Mouse (Mus musculus) G1E (cell line): ENCODE data around the gene Wnt10a. TPM values are rescaled to one million over a fixed set of nuclear protein-coding genes. Genes with fewer than 3 reads are reported as not detected.

ENCODE experiments used
- ATAC-seq: 2 replicates; pipeline ENCODE4 v1.8.0; 2016; ENCODE audit warnings: mild to moderate bottlenecking; ENCODE audit not compliant: insufficient number of reproducible peaks, poor library complexity, low FRiP score, severe bottlenecking; ENCODE audit errors: extremely low read depth
- DNase-seq: peaks from one replicate; pipeline ENCODE4 v3.0.0; 2012; ENCODE audit warnings: low spot score
- H3K27me3 ChIP-seq: 2 replicates; pipeline ENCODE4 v1.6.1; 2012; ENCODE audit warnings: mild to moderate bottlenecking, low read length, inconsistent platforms; ENCODE audit not compliant: insufficient read depth
- H3K36me3 ChIP-seq: replicated peaks from 2 replicates; pipeline ENCODE3; 2012; ENCODE audit warnings: mild to moderate bottlenecking, inconsistent platforms
- H3K4me1 ChIP-seq: 2 replicates; pipeline ENCODE4 v1.6.1; 2012; ENCODE audit warnings: low read depth, low read length, inconsistent platforms, mixed read lengths; ENCODE audit not compliant: insufficient read depth
- H3K4me3 ChIP-seq: 2 replicates; pipeline ENCODE4 v1.5.1; 2012; ENCODE audit warnings: low read depth, mild to moderate bottlenecking, inconsistent platforms, low read length, moderate library complexity, mixed read lengths
- H3K9me3 ChIP-seq: replicated peaks from 2 replicates; pipeline ENCODE4 v1.6.1; 2012; ENCODE audit warnings: inconsistent platforms
- CTCF ChIP-seq: IDR thresholded peaks from 2 replicates; pipeline ENCODE4 v1.5.1; 2012; ENCODE audit warnings: low read depth, low read length, inconsistent platforms, mixed read lengths
- GATA1 ChIP-seq: IDR thresholded peaks from 2 replicates; pipeline ENCODE4 v1.6.1; 2012; ENCODE audit warnings: borderline replicate concordance, low read length, inconsistent platforms, mixed read lengths
- GATA2 ChIP-seq: IDR thresholded peaks from 2 replicates; pipeline ENCODE4 v1.6.1; 2012; ENCODE audit warnings: low read depth, low read length, inconsistent platforms, borderline replicate concordance
- POLR2AphosphoS5 ChIP-seq: IDR thresholded peaks from 2 replicates; pipeline ENCODE4 v1.6.1; 2012; ENCODE audit warnings: low read depth, low read length, inconsistent platforms; ENCODE audit not compliant: insufficient replicate concordance
- TAL1 ChIP-seq: conservative IDR thresholded peaks from 2 replicates; pipeline ENCODE4 v1.6.1; 2012; ENCODE audit warnings: low read depth, low read length, inconsistent platforms, mixed read lengths
- polyA plus RNA-seq: library from polyadenylated mRNA; stranded (reverse); fragments of >175 nt; gene quantifications from 2 replicates; pipeline ENCODE4 v1.2.3, GENCODE M21; 2012
- total RNA-seq, 2 experiments: library from RNA; stranded (forward) in 1 of 2; stranded (reverse) in 1 of 2; fragments of 200-1000 nt in 1 of 2; fragments of >200 nt in 1 of 2; fragmentation: Nextera tagmentation in 1 of 2; gene quantifications; 2 replicates each; pipeline ENCODE4 v1.2.3; 2014 to 2017

The Wnt10a gene
- total and polyA plus RNA-seq, 3 experiments: 0.05 TPM; not detected in 2

- DNase-seq: no peak
- ATAC-seq: no peak
- Histone ChIP-seq H3K9me3 (0 out of 2 replicates have a peak, but pooled peaks cover 2% of the 10 kb centered on the region), H3K4me3 (no peak overlapping the region), H3K27me3 (peaks cover 45% of the 10 kb centered on the region), H3K36me3 (no peaks in the 10 kb centered on the region), H3K4me1 (peaks cover 10% of the 10 kb centered on the region)
- no peak for TF ChIP-seq TAL1
- no peak for TF ChIP-seq GATA1
- no peak for TF ChIP-seq CTCF
- no peak for TF ChIP-seq GATA2
- no peak for TF ChIP-seq POLR2AphosphoS5
These were observed 19.9 kb upstream of the Wnt10a start for GRCm38 (mm10) chr1:74771467-74771844.

- DNase-seq (no peak), ATAC-seq (no peak)
- H3K4me1 ChIP-seq: peaks cover 10% of the 10 kb centered on the region
- H3K9me3 ChIP-seq: 0 out of 2 replicates have a peak, but pooled peaks cover 2% of the 10 kb centered on the region
- H3K4me3 ChIP-seq: no peak within 1 kb of the TSS
- H3K36me3 ChIP-seq: no peaks in the 10 kb centered on the region
- TF ChIP-seq TAL1 (no peak), GATA1 (no peak), CTCF (no peak), GATA2 (no peak), POLR2AphosphoS5 (no peak)
- peaks cover 45% of the 10 kb centered on the region for H3K27me3 ChIP-seq
These were observed 19.6 kb upstream of the Wnt10a start, which contains the start of gene Wnt6 for GRCm38 (mm10) chr1:74771845-74771930. TSS of gene Wnt6 (plus strand) at chr1:74771892.

DNA sequence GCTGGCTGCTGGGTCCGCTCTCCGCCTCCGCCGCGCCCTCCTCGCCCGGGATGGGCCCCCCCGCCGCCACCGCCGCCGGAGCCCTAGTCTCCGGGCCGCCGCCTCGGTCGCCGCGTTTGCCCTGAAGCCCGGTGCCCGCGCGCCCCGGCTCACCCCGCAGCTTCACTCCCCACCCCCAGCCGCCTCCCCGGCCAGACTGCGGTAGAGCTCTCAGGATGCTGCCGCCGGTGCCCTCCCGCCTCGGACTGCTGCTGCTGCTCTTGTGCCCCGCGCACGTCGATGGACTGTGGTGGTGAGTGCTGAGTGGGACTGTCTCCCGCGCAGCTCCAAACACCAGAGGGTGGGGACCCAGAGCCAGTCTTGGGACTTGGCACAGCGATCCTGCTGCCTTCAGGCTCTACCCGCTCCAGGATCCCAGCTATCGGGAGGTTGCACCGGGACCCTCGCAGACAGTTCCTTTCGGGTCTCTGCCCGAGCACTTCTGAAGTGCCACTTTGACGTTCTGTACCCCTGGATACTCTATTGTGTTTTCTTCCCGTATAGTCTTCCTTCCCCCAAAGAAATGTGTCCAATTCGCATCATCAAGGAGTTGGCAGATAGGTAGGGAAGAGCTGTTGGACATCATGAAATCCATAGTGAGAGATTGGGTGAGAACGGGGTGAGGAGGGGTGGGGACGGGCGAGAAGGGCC lies 19.2 kb upstream of the Wnt10a start:
- TF ChIP-seq TAL1 (no peak), GATA2 (no peak), GATA1 (no peak), CTCF (no peak), POLR2AphosphoS5 (no peak)
- DNase-seq (no peak), ATAC-seq (no peak)
- Histone ChIP-seq H3K27me3 (peaks cover 45% of the 10 kb centered on the region), H3K36me3 (no peaks in the 10 kb centered on the region), H3K4me3 (no peak overlapping the region), H3K9me3 (0 out of 2 replicates have a peak, but pooled peaks cover 2% of the 10 kb centered on the region), H3K4me1 (peaks cover 10% of the 10 kb centered on the region)

GRCm38 (mm10) chr1:74773136-74773535 lies 18.2 kb upstream of the Wnt10a start:
- 0 out of 2 replicates have a peak, but pooled peaks cover 2% of the 10 kb centered on the region for H3K9me3 ChIP-seq
- DNase-seq: peak; percentile 71
- no peak for TF ChIP-seq TAL1
- no peak for TF ChIP-seq GATA1
- no peak for TF ChIP-seq POLR2AphosphoS5
- no peak for TF ChIP-seq CTCF
- no peak for TF ChIP-seq GATA2
- peaks cover 45% of the 10 kb centered on the region for H3K27me3 ChIP-seq
- H3K36me3 ChIP-seq: no peaks in the 10 kb centered on the region
- H3K4me3 ChIP-seq: no peak overlapping the region
- peaks cover 10% of the 10 kb centered on the region for H3K4me1 ChIP-seq
- ATAC-seq: peak; percentile 93

DNA sequence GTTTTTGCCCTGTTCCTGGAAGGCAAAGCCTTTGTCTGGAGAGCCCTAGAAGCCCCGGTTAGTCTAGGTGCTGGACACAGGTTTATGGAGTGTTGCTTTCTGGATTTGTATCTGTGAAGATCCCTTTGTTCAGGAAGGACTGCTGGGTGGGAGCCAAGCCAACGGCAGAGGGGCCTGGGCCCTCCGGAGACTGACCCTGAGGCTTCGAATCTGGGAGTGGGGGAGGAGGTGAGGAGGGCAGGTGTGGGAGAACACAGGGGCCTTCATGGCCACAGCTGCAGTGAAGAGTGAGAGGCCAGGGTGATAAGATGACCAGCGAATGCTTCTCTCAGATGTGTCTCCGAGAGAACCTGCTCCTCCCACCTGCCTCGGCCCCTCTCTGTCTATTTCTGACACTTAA lies 17.3 kb upstream of the Wnt10a start:
- no peak overlapping the region for H3K4me3 ChIP-seq
- no peaks in the 10 kb centered on the region for H3K36me3 ChIP-seq
- no peak for TF ChIP-seq TAL1
- no peak for TF ChIP-seq CTCF
- no peak for TF ChIP-seq POLR2AphosphoS5
- TF ChIP-seq GATA1: no peak
- TF ChIP-seq GATA2: no peak
- H3K9me3 ChIP-seq: 0 out of 2 replicates have a peak, but pooled peaks cover 2% of the 10 kb centered on the region
- ATAC-seq (no peak), DNase-seq (no peak)
- peaks cover 45% of the 10 kb centered on the region for H3K27me3 ChIP-seq
- H3K4me1 ChIP-seq: peaks cover 6% of the 10 kb centered on the region; the same call in 1 of the 2 replicates

- H3K4me3 ChIP-seq: no peak overlapping the region
- H3K36me3 ChIP-seq: no peaks in the 10 kb centered on the region
- H3K9me3 ChIP-seq: 0 out of 2 replicates have a peak, but pooled peaks cover 2% of the 10 kb centered on the region
- no peak for TF ChIP-seq TAL1
- no peak for TF ChIP-seq POLR2AphosphoS5
- TF ChIP-seq GATA2: no peak
- TF ChIP-seq GATA1: no peak
- TF ChIP-seq CTCF: no peak
- H3K27me3 ChIP-seq: peaks cover 44% of the 10 kb centered on the region
- H3K4me1 ChIP-seq: peaks cover 6% of the 10 kb centered on the region; the same call in 1 of the 2 replicates
- no peak for ATAC-seq
- DNase-seq: no peak
These were observed 15.5 kb upstream of the Wnt10a start for GRCm38 (mm10) chr1:74775816-74776215.
